Mouse (Mus musculus) kidney, embryonic 16.5 days (tissue): ENCODE results near the gene Kmt5a. TPM values are rescaled to one million over a fixed set of nuclear protein-coding genes. Genes with fewer than 3 reads are reported as not detected.
"Not testable (repeated sequence)": the region's sequence is repeated elsewhere in the genome, so short reads cannot be mapped to it uniquely, and the experiment has no call there.

Source experiments
- ATAC-seq: fragments of 200-750 bp; cut with Nextera tagmentation; 2 replicates; pipeline ENCODE4 v1.8.0; 2017; ENCODE audit warnings: moderate TSS enrichment; ENCODE audit not compliant: low FRiP score, low TSS enrichment
- H3K27ac ChIP-seq: fragments of 300-500 bp; sonication (generic); 2 replicates; pipeline ENCODE4 v1.5.1; 2014; ENCODE audit warnings: low read length
- H3K27me3 ChIP-seq: fragments of 300-500 bp; sonication (generic); 2 replicates; pipeline ENCODE4 v1.6.1; 2014; ENCODE audit warnings: low read length, control low read depth, mixed read lengths; ENCODE audit not compliant: insufficient read depth
- H3K36me3 ChIP-seq: fragments of 300-500 bp; sonication (generic); 2 replicates; pipeline ENCODE4 v1.6.1; 2014; ENCODE audit warnings: low read length, control low read depth, mixed read lengths; ENCODE audit not compliant: insufficient read depth
- H3K4me1 ChIP-seq: fragments of 300-500 bp; sonication (generic); 2 replicates; pipeline ENCODE4 v1.6.1; 2014; ENCODE audit warnings: low read length, control low read depth, mixed read lengths; ENCODE audit not compliant: insufficient read depth
- H3K4me2 ChIP-seq: fragments of 300-500 bp; sonication (generic); replicated peaks from 2 replicates; pipeline ENCODE4 v1.6.1; 2014; ENCODE audit warnings: low read depth, low read length
- H3K4me3 ChIP-seq: fragments of 300-500 bp; sonication (generic); 2 replicates; pipeline ENCODE4 v1.5.1; 2014; ENCODE audit warnings: mild to moderate bottlenecking, low read length
- H3K9ac ChIP-seq: fragments of 300-500 bp; sonication (generic); replicated peaks from 2 replicates; pipeline ENCODE4 v1.6.1; 2014; ENCODE audit warnings: low read length
- H3K9me3 ChIP-seq: fragments of 300-500 bp; sonication (generic); 2 replicates; pipeline ENCODE4 v1.6.1; 2016; ENCODE audit warnings: low read length, control low read depth
- WGBS: fragments of 180-500 bp; shearing (Covaris S2); extraction: QIAGEN DNeasy Blood & Tissue Kit; methylation state at CpG from one replicate; pipeline ENCODE4 v1.1.7; 2014; 5-methylcytosine and 5-hydroxymethylcytosine counted together
- polyA plus RNA-seq: library from polyadenylated mRNA; unstranded; fragments of >200 nt; fragmentation: Nextera tagmentation; extraction: Ambion mirVana; gene quantifications from 2 replicates; pipeline ENCODE4 v1.2.1, GENCODE M21; 2015

Gene Kmt5a
- polyA plus RNA-seq, 1 experiment from 2014 or later = 30.7 TPM

DNA sequence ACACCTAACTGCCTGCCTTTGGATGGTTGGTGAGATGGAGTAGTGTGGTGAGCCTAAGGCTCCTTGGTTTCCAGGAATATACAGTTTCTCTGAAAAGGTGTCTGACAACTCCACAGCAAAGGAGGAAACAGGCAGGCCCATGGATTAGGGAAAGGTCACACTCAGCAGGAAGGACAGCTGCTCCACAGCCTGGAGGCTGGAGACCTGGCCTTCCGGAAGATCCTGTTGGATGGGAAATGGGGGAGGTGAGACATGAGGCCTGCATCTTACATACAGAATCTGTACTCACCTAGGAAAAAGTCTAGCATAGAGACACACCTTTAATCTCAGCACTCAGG, 14.3 kb downstream of the Kmt5a start:
- no peak for ATAC-seq
- Histone ChIP-seq H3K27me3 (no peaks in the 10 kb centered on the region), H3K4me1 (no peaks in the 10 kb centered on the region), H3K4me2 (no peak overlapping the region), H3K9me3 (no peaks in the 10 kb centered on the region), H3K9ac (no peak overlapping the region), H3K36me3 (peaks cover 85% of the 10 kb centered on the region), H3K27ac (no peak overlapping the region), H3K4me3 (no peak overlapping the region)
- WGBS = 60% methylated on average over 1 of the region's 1 CpGs

DNA sequence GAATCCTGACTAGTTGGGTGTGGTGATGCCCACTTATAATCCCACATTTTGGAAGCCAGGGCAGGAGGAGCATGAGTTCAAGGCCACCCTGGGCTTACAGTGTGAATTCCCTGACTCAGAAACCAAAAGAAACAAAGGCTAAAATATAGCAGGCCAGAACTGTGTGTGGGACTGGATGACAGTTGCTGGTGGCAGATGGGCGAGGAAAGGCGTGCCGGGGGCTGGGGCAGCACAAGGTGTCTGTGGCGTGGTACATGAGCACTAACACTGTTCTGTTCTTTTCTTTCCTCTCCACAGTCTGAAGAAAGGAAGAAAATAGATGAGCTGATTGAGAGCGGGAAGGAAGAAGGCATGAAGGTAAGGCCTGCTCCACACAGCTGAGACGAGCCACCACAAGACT, 17.0 kb downstream of the Kmt5a start:
- Histone ChIP-seq H3K4me1 (no peaks in the 10 kb centered on the region), H3K4me3 (no peak overlapping the region), H3K9me3 (no peaks in the 10 kb centered on the region), H3K27me3 (no peaks in the 10 kb centered on the region), H3K4me2 (no peak overlapping the region), H3K9ac (no peak overlapping the region; the same call in 1 of the 2 replicates), H3K27ac (no peak overlapping the region), H3K36me3 (peaks cover 82% of the 10 kb centered on the region)
- no peak for ATAC-seq
- WGBS = 94% methylated on average over 6 of the region's 6 CpGs

DNA sequence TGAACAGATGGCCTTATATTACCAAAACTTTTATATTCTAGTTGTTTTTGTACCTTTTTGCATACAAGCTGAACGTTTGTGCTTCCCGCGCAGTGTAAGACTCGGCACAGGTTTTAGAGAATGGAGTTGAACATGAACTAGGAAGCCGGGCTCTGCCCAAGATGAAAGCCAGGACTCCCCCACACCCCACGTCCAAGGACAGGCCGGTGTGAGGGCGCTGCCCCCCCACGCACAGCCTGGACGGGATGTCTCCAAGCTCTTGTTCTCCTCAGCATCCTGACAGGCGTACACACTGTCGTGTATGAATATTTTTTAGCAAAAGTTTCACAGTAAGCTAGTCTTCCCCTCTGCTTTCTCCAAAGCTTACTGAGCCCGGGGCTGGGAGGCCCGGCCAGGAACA, 21.2 kb downstream of the Kmt5a start:
- not testable (repeated sequence) for H3K4me2 ChIP-seq, H3K4me1 ChIP-seq, H3K4me3 ChIP-seq, H3K9ac ChIP-seq, ATAC-seq, H3K27ac ChIP-seq, H3K27me3 ChIP-seq, H3K9me3 ChIP-seq
- 82% methylated on average over 14 of the region's 14 CpGs for WGBS
- peaks cover 71% of the 10 kb centered on the region for H3K36me3 ChIP-seq

DNA sequence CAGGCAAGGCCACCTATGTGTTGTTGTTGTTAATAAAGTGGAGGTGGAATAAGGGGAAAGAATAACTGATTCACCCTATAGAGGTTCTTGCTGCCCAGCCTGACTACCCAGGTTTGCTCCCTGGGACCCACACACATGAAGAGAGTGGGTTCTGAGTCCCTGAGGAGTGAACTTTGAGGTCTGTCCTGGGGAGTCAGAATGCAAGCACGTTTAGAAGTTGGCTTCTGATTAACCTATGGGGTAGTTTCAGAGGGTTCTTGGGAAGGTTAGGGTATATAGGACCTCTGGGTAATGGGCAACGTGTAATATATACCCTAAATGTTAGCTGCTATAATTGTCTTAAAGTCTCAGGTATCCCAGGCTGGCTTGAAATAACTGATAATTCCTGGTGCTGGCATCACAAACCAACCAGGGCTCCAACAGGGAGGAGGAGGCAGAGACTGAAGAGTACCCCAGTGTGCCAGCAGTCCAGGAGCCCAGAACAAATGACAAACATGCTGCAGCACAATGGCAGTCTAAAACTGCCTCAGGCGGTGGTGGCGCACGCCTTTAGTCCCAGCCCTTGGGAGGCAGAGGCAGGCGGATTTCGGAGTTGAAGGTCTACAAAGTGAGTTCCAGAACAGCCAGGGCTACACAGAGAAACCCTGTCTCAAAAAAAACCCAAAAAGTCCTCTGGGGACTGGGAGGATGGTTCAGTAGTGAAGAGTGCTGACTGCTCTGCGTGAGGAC, 22.7 kb downstream of the Kmt5a start:
- no peak overlapping the region for H3K4me3 ChIP-seq
- H3K4me2 ChIP-seq = no peak overlapping the region
- ATAC-seq = no peak
- H3K4me1 ChIP-seq = no peaks in the 10 kb centered on the region
- H3K27ac ChIP-seq = no peak overlapping the region
- no peaks in the 10 kb centered on the region for H3K9me3 ChIP-seq
- H3K36me3 ChIP-seq = peaks cover 63% of the 10 kb centered on the region
- 88% methylated on average over 8 of the region's 8 CpGs for WGBS
- no peak overlapping the region for H3K9ac ChIP-seq
- H3K27me3 ChIP-seq = no peaks in the 10 kb centered on the region

DNA sequence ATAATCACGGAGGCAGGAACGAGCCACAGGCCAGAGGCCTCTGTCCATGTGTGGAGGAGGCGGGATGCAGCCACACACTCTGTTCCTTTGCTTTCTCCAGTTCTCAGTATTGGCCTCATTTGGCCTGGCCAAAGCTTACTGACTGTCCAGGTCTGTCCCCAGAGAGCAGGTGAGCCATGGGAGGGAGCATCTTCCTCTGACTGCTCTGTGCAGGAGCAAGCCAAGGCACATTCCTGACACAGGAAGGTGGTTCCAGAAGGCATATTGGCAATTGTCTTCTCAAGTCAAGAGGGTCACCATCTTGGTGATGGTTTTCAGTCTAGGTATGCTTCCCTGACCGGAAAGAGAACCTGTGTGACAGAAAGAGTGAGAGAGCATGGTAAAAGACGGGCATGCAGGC, 23.7 kb downstream of the Kmt5a start:
- Histone ChIP-seq H3K27me3 (no peaks in the 10 kb centered on the region), H3K4me1 (no peaks in the 10 kb centered on the region), H3K4me2 (no peak overlapping the region), H3K36me3 (peaks cover 63% of the 10 kb centered on the region), H3K4me3 (no peak overlapping the region), H3K9me3 (no peaks in the 10 kb centered on the region), H3K9ac (no peak overlapping the region), H3K27ac (no peak overlapping the region)
- ATAC-seq = no peak
- 86% methylated on average over 5 of the region's 5 CpGs for WGBS

GRCm38 (mm10) chr5:124464905-124465304, 25.2 kb downstream of the Kmt5a start:
- H3K4me2 ChIP-seq = no peak overlapping the region
- no peak overlapping the region for H3K4me3 ChIP-seq
- ATAC-seq = no peak
- no peaks in the 10 kb centered on the region for H3K4me1 ChIP-seq
- peaks cover 60% of the 10 kb centered on the region for H3K36me3 ChIP-seq
- H3K27me3 ChIP-seq = no peaks in the 10 kb centered on the region
- H3K27ac ChIP-seq = no peak overlapping the region
- H3K9ac ChIP-seq = no peak overlapping the region
- no peaks in the 10 kb centered on the region for H3K9me3 ChIP-seq

DNA sequence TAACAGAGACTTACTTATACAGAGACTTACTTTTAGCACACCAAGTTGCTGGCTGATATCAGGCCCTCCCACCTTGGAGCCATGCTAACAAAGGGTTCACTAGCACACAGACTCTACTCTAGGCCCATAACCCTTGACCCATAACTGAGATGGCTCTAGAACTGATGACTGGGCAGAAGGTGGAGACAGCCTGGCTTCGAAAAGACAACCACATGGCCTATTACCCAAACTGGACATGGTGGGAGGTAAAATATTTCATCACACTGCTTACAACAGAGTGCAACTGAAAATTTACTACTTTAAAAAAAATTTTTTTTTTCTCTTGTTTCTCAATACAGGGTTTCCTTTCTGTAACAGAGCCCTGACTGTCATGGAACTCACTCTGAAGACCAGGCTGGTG, 28.0 kb downstream of the Kmt5a start:
- Histone ChIP-seq H3K4me3 (no peak overlapping the region), H3K9ac (no peak overlapping the region), H3K27ac (no peak overlapping the region), H3K4me1 (no peaks in the 10 kb centered on the region), H3K27me3 (no peaks in the 10 kb centered on the region), H3K36me3 (peaks cover 39% of the 10 kb centered on the region), H3K9me3 (no peaks in the 10 kb centered on the region), H3K4me2 (no peak overlapping the region)
- ATAC-seq = no peak
- WGBS = 92% methylated on average over 1 of the region's 1 CpGs

DNA sequence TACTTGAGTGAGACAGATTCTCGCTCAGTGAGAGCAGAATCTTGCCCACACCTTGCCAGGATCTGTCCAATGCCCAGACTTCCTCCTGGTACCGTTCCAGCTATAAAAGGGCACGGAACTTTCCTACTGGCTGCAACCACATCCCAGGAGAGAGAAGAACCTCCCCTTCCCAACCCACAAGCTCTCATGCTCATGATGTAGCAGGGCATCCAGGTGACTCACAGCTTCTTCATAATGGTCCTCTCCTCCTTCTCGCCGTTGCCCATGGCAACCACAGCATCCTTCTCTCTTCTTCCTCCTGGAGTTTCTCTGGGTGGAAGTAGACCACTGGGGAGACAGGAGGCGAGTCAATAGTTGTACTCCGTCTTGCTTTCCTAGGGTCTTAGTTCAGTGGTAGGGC, 28.6 kb downstream of the Kmt5a start:
- Histone ChIP-seq H3K4me3 (no peak overlapping the region), H3K9ac (no peak overlapping the region), H3K4me2 (no peak overlapping the region), H3K27me3 (no peaks in the 10 kb centered on the region), H3K36me3 (peaks cover 34% of the 10 kb centered on the region), H3K4me1 (no peaks in the 10 kb centered on the region), H3K9me3 (no peaks in the 10 kb centered on the region), H3K27ac (no peak overlapping the region)
- ATAC-seq = no peak
- WGBS = 91% methylated on average over 7 of the region's 7 CpGs

GRCm38 (mm10) chr5:124469486-124469885, 29.8 kb downstream of the Kmt5a start:
- Histone ChIP-seq H3K9ac (no peak overlapping the region), H3K27ac (no peak overlapping the region), H3K4me3 (no peak overlapping the region), H3K9me3 (no peaks in the 10 kb centered on the region), H3K4me1 (no peaks in the 10 kb centered on the region), H3K4me2 (no peak overlapping the region), H3K36me3 (peaks cover 30% of the 10 kb centered on the region), H3K27me3 (no peaks in the 10 kb centered on the region)
- no peak for ATAC-seq
- WGBS = 96% methylated on average over 6 of the region's 6 CpGs

DNA sequence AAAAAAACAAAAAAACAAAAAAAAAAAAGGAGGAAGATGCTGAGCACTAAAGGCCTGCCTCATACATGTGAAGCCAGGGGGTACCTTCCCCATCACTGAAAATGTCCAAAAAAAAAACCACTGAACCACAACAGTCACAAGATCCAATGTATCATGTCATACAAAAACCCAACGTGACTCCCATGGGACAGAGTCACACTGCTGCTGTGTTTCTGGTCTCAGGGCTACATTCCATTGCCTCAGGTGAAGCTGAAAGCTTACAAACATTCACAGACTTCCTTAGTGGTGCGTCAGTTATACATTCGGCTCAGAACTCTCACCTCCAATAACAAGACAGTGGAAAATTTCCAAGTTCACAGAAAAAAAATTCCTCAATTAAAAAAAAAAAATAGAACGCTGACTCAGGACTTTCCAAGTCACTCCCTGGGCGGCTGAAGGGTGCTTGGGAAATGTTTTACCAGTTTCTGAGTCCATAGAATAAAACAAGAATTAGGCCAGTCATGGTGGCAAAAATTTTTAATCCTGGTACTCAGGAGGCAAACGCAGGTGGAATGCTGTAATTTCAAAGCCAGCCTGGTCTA, 31.0 kb downstream of the Kmt5a start:
- no peak overlapping the region for H3K27ac ChIP-seq
- no peaks in the 10 kb centered on the region for H3K27me3 ChIP-seq
- no peak overlapping the region for H3K4me3 ChIP-seq
- H3K9ac ChIP-seq = no peak overlapping the region
- H3K36me3 ChIP-seq = peaks cover 30% of the 10 kb centered on the region
- H3K4me2 ChIP-seq = no peak overlapping the region
- peaks cover 4% of the 10 kb centered on the region for H3K4me1 ChIP-seq
- WGBS = 70% methylated on average over 6 of the region's 6 CpGs
- no peak for ATAC-seq
- H3K9me3 ChIP-seq = no peaks in the 10 kb centered on the region
